Mouse (Mus musculus): ENCODE measurements at regions not wholly inside any gene's neighbourhood (a gene's known extent, or its start where the extent isn't known, plus 50 kb on each side); places are given as distances from the start of the nearest gene placed in this dataset.

GRCm38 (mm10) chr14:71159556-71159955, 559.9 kb upstream of the Fam160b2 start:
- H3K27ac ChIP-seq (ENCODE audit: insufficient read depth, low read depth, low read length, poor library complexity, severe bottlenecking) = no peak overlapping the region
- H3K9ac ChIP-seq (ENCODE audit: insufficient read depth, low read depth, low read length, poor library complexity, severe bottlenecking) = no peak overlapping the region
- no peaks in the 10 kb centered on the region for H3K36me3 ChIP-seq (ENCODE audit: control insufficient read depth, insufficient read depth, low read length, poor library complexity, severe bottlenecking)
- in situ Hi-C loops (cut with MboI; ENCODE audit: low sequenced_read_pairs in 2 of 2, unreplicated experiment in 2 of 2) = no loop called here
- TF ChIP-seq ZC3H11A (IDR thresholded peaks at IDR 0.05; ENCODE audit: borderline replicate concordance, low read depth, low read length) (no peak), MAFK (IDR thresholded peaks at IDR 0.05; ENCODE audit: insufficient read depth, low read depth, low read length) (no peak), HCFC1 (IDR thresholded peaks at IDR 0.05; ENCODE audit: borderline replicate concordance, insufficient read depth, low read length) (no peak), ZNF384 (IDR thresholded peaks at IDR 0.05; ENCODE audit: low read depth, low read length) (no peak), CHD2 (IDR thresholded peaks at IDR 0.05; ENCODE audit: low read depth, low read length) (no peak)
- no peak for DNase-seq (ENCODE audit: low read depth, low spot score)
- no peak overlapping the region for H3K4me3 ChIP-seq (ENCODE audit: insufficient read depth in 1 of 2, low read depth in 1 of 2, low read length in 2 of 2, poor library complexity in 1 of 2, severe bottlenecking in 1 of 2)
- H3K9me3 ChIP-seq (ENCODE audit: control insufficient read depth, insufficient read depth, low read depth, low read length) = no peaks in the 10 kb centered on the region
- H3K4me1 ChIP-seq (ENCODE audit: control insufficient read depth in 2 of 2, insufficient read depth in 2 of 2, low read length in 2 of 2, poor library complexity in 1 of 2) = no peaks in the 10 kb centered on the region

GRCm38 (mm10) chr14:71142465-71142864, 542.8 kb upstream of the Fam160b2 start:
- H3K4me1 ChIP-seq (ENCODE audit: control insufficient read depth in 2 of 2, insufficient read depth in 2 of 2, low read length in 2 of 2, poor library complexity in 1 of 2) = no peaks in the 10 kb centered on the region
- in situ Hi-C loops (cut with MboI; ENCODE audit: low sequenced_read_pairs in 2 of 2, unreplicated experiment in 2 of 2) = no loop called here
- no peaks in the 10 kb centered on the region for H3K36me3 ChIP-seq (ENCODE audit: control insufficient read depth, insufficient read depth, low read length, poor library complexity, severe bottlenecking)
- TF ChIP-seq MAFK (IDR thresholded peaks at IDR 0.05; ENCODE audit: insufficient read depth, low read depth, low read length) (no peak), HCFC1 (IDR thresholded peaks at IDR 0.05; ENCODE audit: borderline replicate concordance, insufficient read depth, low read length) (no peak), ZC3H11A (IDR thresholded peaks at IDR 0.05; ENCODE audit: borderline replicate concordance, low read depth, low read length) (no peak), CHD2 (IDR thresholded peaks at IDR 0.05; ENCODE audit: low read depth, low read length) (no peak), ZNF384 (IDR thresholded peaks at IDR 0.05; ENCODE audit: low read depth, low read length) (no peak)
- no peak overlapping the region for H3K4me3 ChIP-seq (ENCODE audit: insufficient read depth in 1 of 2, low read depth in 1 of 2, low read length in 2 of 2, poor library complexity in 1 of 2, severe bottlenecking in 1 of 2)
- H3K27ac ChIP-seq (ENCODE audit: insufficient read depth, low read depth, low read length, poor library complexity, severe bottlenecking) = no peak overlapping the region
- no peak overlapping the region for H3K9ac ChIP-seq (ENCODE audit: insufficient read depth, low read depth, low read length, poor library complexity, severe bottlenecking)
- DNase-seq (ENCODE audit: low read depth, low spot score) = no peak
- H3K9me3 ChIP-seq (ENCODE audit: control insufficient read depth, insufficient read depth, low read depth, low read length) = no peaks in the 10 kb centered on the region

- no peak overlapping the region for H3K27ac ChIP-seq (ENCODE audit: insufficient read depth, low read depth, low read length, poor library complexity, severe bottlenecking)
- in situ Hi-C loops (cut with MboI; ENCODE audit: low sequenced_read_pairs in 2 of 2, unreplicated experiment in 2 of 2) = no loop called here
- no peaks in the 10 kb centered on the region for H3K9me3 ChIP-seq (ENCODE audit: control insufficient read depth, insufficient read depth, low read depth, low read length)
- DNase-seq (ENCODE audit: low read depth, low spot score) = no peak
- TF ChIP-seq ZNF384 (IDR thresholded peaks at IDR 0.05; ENCODE audit: low read depth, low read length) = no peak
- no peaks in the 10 kb centered on the region for H3K4me1 ChIP-seq (ENCODE audit: control insufficient read depth in 2 of 2, insufficient read depth in 2 of 2, low read length in 2 of 2, poor library complexity in 1 of 2)
- H3K9ac ChIP-seq (ENCODE audit: insufficient read depth, low read depth, low read length, poor library complexity, severe bottlenecking) = no peak overlapping the region
- no peaks in the 10 kb centered on the region for H3K36me3 ChIP-seq (ENCODE audit: control insufficient read depth, insufficient read depth, low read length, poor library complexity, severe bottlenecking)
- no peak overlapping the region for H3K4me3 ChIP-seq (ENCODE audit: insufficient read depth in 1 of 2, low read depth in 1 of 2, low read length in 2 of 2, poor library complexity in 1 of 2, severe bottlenecking in 1 of 2)
These were observed 530.2 kb upstream of the Fam160b2 start for GRCm38 (mm10) chr14:71129771-71130211.

- in situ Hi-C loops (cut with MboI; ENCODE audit: low sequenced_read_pairs in 2 of 2, unreplicated experiment in 2 of 2) = no loop called here
- Histone ChIP-seq H3K9ac (ENCODE audit: insufficient read depth, low read depth, low read length, poor library complexity, severe bottlenecking) (no peak overlapping the region), H3K36me3 (ENCODE audit: control insufficient read depth, insufficient read depth, low read length, poor library complexity, severe bottlenecking) (no peaks in the 10 kb centered on the region), H3K9me3 (ENCODE audit: control insufficient read depth, insufficient read depth, low read depth, low read length) (no peaks in the 10 kb centered on the region), H3K4me1 (ENCODE audit: control insufficient read depth in 2 of 2, insufficient read depth in 2 of 2, low read length in 2 of 2, poor library complexity in 1 of 2) (no peaks in the 10 kb centered on the region), H3K27ac (ENCODE audit: insufficient read depth, low read depth, low read length, poor library complexity, severe bottlenecking) (no peak overlapping the region), H3K4me3 (ENCODE audit: insufficient read depth in 1 of 2, low read depth in 1 of 2, low read length in 2 of 2, poor library complexity in 1 of 2, severe bottlenecking in 1 of 2) (no peak overlapping the region)
- no peak for DNase-seq (ENCODE audit: low read depth, low spot score)
- no peak for TF ChIP-seq ZNF384 (IDR thresholded peaks at IDR 0.05; ENCODE audit: low read depth, low read length)
- TF ChIP-seq HCFC1 (IDR thresholded peaks at IDR 0.05; ENCODE audit: borderline replicate concordance, insufficient read depth, low read length) = no peak
- TF ChIP-seq MAFK (IDR thresholded peaks at IDR 0.05; ENCODE audit: insufficient read depth, low read depth, low read length) = no peak
These were observed 528.9 kb upstream of the Fam160b2 start for GRCm38 (mm10) chr14:71128495-71128894.

- DNase-seq (ENCODE audit: low read depth, low spot score) = no peak
These were observed 519.0 kb upstream of the Fam160b2 start for GRCm38 (mm10) chr14:71118681-71119080.

More at GRCm38 (mm10) chr14:71118681-71119080, 519.0 kb upstream of the Fam160b2 start:
- no peaks in the 10 kb centered on the region for H3K9me3 ChIP-seq (ENCODE audit: control insufficient read depth, insufficient read depth, low read depth, low read length)
- H3K4me3 ChIP-seq (ENCODE audit: insufficient read depth in 1 of 2, low read depth in 1 of 2, low read length in 2 of 2, poor library complexity in 1 of 2, severe bottlenecking in 1 of 2) = no peak overlapping the region
- H3K36me3 ChIP-seq (ENCODE audit: control insufficient read depth, insufficient read depth, low read length, poor library complexity, severe bottlenecking) = no peaks in the 10 kb centered on the region
- TF ChIP-seq MAFK (IDR thresholded peaks at IDR 0.05; ENCODE audit: insufficient read depth, low read depth, low read length) (no peak), HCFC1 (IDR thresholded peaks at IDR 0.05; ENCODE audit: borderline replicate concordance, insufficient read depth, low read length) (no peak), CHD2 (IDR thresholded peaks at IDR 0.05; ENCODE audit: low read depth, low read length) (no peak), ZC3H11A (IDR thresholded peaks at IDR 0.05; ENCODE audit: borderline replicate concordance, low read depth, low read length) (no peak), ZNF384 (IDR thresholded peaks at IDR 0.05; ENCODE audit: low read depth, low read length) (no peak)
- in situ Hi-C loops (cut with MboI; ENCODE audit: low sequenced_read_pairs in 2 of 2, unreplicated experiment in 2 of 2) = no loop called here
- no peaks in the 10 kb centered on the region for H3K4me1 ChIP-seq (ENCODE audit: control insufficient read depth in 2 of 2, insufficient read depth in 2 of 2, low read length in 2 of 2, poor library complexity in 1 of 2)
- H3K9ac ChIP-seq (ENCODE audit: insufficient read depth, low read depth, low read length, poor library complexity, severe bottlenecking) = no peak overlapping the region
- H3K27ac ChIP-seq (ENCODE audit: insufficient read depth, low read depth, low read length, poor library complexity, severe bottlenecking) = no peak overlapping the region
